Mouse (Mus musculus): Measurements from ENCODE around the gene Pgrmc1. TPM values are rescaled to one million over a fixed set of nuclear protein-coding genes. Genes with fewer than 3 reads are reported as not detected.
"Not testable (repeated sequence)": the region's sequence is repeated elsewhere in the genome, so short reads cannot be mapped to it uniquely, and the experiment has no call there.

Gene Pgrmc1
- polyA plus RNA-seq, 1 experiment = 1.9 TPM

DNA sequence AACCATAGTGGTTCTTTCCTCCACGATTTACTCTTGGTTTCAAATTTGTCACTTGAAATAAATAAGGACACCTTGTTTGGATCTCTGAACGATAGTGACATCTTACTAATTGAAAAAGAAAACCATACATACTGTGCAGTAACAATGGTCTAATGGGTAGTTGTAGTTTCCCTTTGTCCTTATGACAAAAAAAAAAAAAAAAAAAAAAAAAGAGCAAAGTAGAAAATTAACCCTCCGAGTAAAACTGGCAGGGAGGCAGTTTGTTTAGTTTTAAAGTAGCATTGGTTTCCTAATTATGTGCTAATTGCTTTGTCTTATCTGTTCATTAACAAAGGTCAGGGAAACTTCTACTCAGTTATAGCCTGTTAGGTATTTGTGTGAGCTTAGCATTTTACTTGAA lies 35.9 kb upstream of the Pgrmc1 start:
- TF ChIP-seq TAL1 (IDR thresholded peaks at IDR 0.05; ENCODE audit: low read length) = no peak
- TF ChIP-seq GATA1 (IDR thresholded peaks at IDR 0.05; ENCODE audit: low read length) = no peak
- Histone ChIP-seq H3K9me3 (ENCODE audit: control insufficient read depth, low read length) (no peaks in the 10 kb centered on the region), H3K27me3 (ENCODE audit: control insufficient read depth) (no peaks in the 10 kb centered on the region), H3K4me3 (replicated peaks) (no peak overlapping the region), H3K36me3 (ENCODE audit: control insufficient read depth) (no peaks in the 10 kb centered on the region), H3K4me1 (ENCODE audit: control insufficient read depth) (no peaks in the 10 kb centered on the region)

- Histone ChIP-seq H3K4me1 (ENCODE audit: control insufficient read depth) (no peaks in the 10 kb centered on the region), H3K27me3 (ENCODE audit: control insufficient read depth) (no peaks in the 10 kb centered on the region), H3K4me3 (replicated peaks) (no peak overlapping the region), H3K36me3 (ENCODE audit: control insufficient read depth) (no peaks in the 10 kb centered on the region), H3K9me3 (ENCODE audit: control insufficient read depth, low read length) (no peaks in the 10 kb centered on the region)
- TF ChIP-seq GATA1 (IDR thresholded peaks at IDR 0.05; ENCODE audit: low read length) (no peak), TAL1 (IDR thresholded peaks at IDR 0.05; ENCODE audit: low read length) (no peak)
These were observed 11.2 kb upstream of the Pgrmc1 start for GRCm38 (mm10) chrX:36586629-36587303.

DNA sequence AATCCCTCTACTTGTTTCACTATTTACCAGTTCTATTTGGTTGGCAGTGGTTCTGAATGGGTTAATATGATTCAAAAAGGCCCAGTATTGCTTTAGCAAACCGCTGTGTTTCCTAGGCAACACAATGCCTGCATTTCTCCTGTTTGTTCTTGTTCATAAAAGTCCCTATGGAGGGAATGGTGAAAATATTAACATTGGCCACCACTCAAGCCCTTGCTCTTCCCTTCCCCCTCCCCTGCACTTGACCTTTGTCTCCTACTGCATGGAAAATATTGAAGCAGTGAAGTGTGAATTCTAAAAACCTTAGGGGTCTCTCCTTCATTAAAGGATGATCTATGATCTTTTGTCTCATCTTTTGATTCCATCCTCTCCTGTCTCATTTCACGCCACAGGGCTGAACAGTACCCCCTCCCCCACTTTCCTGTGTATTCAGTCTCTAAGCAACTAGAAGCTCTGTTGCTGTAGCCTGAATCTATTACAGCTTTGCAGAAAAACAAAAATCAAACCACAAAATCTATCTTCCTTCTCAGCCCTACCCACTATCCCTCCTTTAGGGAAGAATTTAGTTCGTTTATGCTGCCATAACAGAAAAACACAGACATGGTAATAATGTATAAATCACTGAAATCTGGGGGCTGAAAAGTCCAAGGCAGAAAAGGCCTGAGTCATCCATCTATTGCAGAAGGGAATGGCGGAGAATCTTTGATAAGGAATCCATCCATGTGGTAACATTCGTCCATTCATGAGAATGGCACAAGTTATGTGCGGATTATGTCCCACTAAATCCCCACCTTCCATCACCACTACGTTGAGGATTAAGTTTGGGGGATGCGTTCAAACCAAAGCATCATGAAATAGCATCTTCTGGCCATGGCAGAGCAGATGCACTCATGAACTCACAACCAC lies 10.4 kb upstream of the Pgrmc1 start:
- H3K27me3 ChIP-seq (ENCODE audit: control insufficient read depth) = no peaks in the 10 kb centered on the region
- TF ChIP-seq TAL1 (IDR thresholded peaks at IDR 0.05; ENCODE audit: low read length) (no peak), GATA1 (IDR thresholded peaks at IDR 0.05; ENCODE audit: low read length) (no peak)
- no peaks in the 10 kb centered on the region for H3K36me3 ChIP-seq (ENCODE audit: control insufficient read depth)
- no peaks in the 10 kb centered on the region for H3K9me3 ChIP-seq (ENCODE audit: control insufficient read depth, low read length)
- H3K4me3 ChIP-seq (replicated peaks) = no peak overlapping the region
- no peaks in the 10 kb centered on the region for H3K4me1 ChIP-seq (ENCODE audit: control insufficient read depth)

DNA sequence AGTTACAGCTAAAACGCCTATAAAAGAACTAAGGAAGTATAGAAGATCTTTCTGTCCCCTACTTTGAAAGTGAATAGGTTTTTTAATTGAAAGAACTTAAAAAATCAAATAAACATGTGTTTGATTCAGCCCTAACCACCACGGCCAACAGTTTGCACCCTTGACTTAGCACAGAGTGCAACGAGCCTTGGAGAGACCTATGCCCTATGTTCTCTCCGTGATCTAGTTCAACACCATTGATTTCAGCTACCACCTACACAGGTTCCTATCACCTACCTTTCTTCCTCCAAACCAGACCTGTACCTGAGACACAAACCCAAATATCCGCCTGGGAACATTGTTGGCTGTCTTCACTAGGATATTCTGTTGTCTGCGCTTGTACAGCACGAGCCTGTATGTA lies 7.7 kb upstream of the Pgrmc1 start:
- Histone ChIP-seq H3K4me3 (replicated peaks) (no peak overlapping the region), H3K27me3 (ENCODE audit: control insufficient read depth) (no peaks in the 10 kb centered on the region), H3K36me3 (ENCODE audit: control insufficient read depth) (no peaks in the 10 kb centered on the region), H3K9me3 (ENCODE audit: control insufficient read depth, low read length) (no peaks in the 10 kb centered on the region), H3K4me1 (ENCODE audit: control insufficient read depth) (no peaks in the 10 kb centered on the region)
- TF ChIP-seq TAL1 (IDR thresholded peaks at IDR 0.05; ENCODE audit: low read length) (no peak), GATA1 (IDR thresholded peaks at IDR 0.05; ENCODE audit: low read length) (no peak)

DNA sequence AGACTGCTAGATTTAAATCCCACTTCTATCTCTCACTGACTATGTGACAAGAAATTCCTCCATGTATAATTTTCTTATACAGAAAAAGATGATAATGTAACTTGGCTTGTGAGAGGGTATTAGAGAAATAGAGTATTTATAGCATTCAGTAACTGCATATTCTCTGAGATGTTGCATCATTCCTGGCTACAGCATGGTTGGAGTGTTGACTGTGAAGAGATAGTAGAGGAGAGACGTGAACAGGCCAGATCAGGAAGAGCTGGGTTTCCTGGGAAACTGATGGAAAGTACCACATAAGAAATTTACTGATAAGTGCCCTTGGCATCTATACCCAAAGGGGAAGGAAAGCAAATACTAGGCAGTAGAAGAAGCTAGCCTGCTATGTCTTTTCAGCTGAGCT lies 6.9 kb upstream of the Pgrmc1 start:
- Histone ChIP-seq H3K4me3 (replicated peaks) (no peak overlapping the region), H3K9me3 (ENCODE audit: control insufficient read depth, low read length) (no peaks in the 10 kb centered on the region), H3K27me3 (ENCODE audit: control insufficient read depth) (no peaks in the 10 kb centered on the region), H3K36me3 (ENCODE audit: control insufficient read depth) (no peaks in the 10 kb centered on the region), H3K4me1 (ENCODE audit: control insufficient read depth) (no peaks in the 10 kb centered on the region)
- TF ChIP-seq TAL1 (IDR thresholded peaks at IDR 0.05; ENCODE audit: low read length) (no peak), GATA1 (IDR thresholded peaks at IDR 0.05; ENCODE audit: low read length) (no peak)

- no peaks in the 10 kb centered on the region for H3K4me1 ChIP-seq (ENCODE audit: control insufficient read depth)
- no peaks in the 10 kb centered on the region for H3K36me3 ChIP-seq (ENCODE audit: control insufficient read depth)
- no peak for TF ChIP-seq TAL1 (IDR thresholded peaks at IDR 0.05; ENCODE audit: low read length)
- TF ChIP-seq GATA1 (IDR thresholded peaks at IDR 0.05; ENCODE audit: low read length) = no peak
- no peak overlapping the region for H3K4me3 ChIP-seq (replicated peaks)
- H3K9me3 ChIP-seq (ENCODE audit: control insufficient read depth, low read length) = no peaks in the 10 kb centered on the region
- no peaks in the 10 kb centered on the region for H3K27me3 ChIP-seq (ENCODE audit: control insufficient read depth)
These were observed 6.5 kb upstream of the Pgrmc1 start for GRCm38 (mm10) chrX:36591539-36591938.

DNA sequence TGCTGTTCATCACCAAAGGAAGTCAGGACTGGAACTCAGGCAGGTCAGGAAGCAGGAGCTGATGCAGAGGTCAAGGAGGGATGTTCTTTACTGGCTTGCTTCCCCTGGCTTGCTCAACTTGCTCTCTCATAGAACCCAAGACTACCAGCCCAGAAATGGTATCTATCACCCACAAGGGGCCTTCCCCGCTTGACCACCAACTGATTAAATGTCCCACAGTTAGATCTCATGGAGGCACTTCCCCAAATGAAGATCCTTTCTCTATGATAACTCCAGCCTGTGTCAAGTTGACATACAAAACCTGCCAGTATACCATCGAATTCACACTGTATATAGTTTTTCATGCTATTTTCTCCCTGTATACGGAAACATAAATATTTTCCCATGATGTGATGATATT lies 2.8 kb upstream of the Pgrmc1 start:
- H3K36me3 ChIP-seq (ENCODE audit: control insufficient read depth) = peaks cover 2% of the 10 kb centered on the region; the same call in 1 of the 2 replicates
- H3K4me3 ChIP-seq (replicated peaks) = no peak overlapping the region
- H3K4me1 ChIP-seq (ENCODE audit: control insufficient read depth) = peaks cover 27% of the 10 kb centered on the region
- no peaks in the 10 kb centered on the region for H3K27me3 ChIP-seq (ENCODE audit: control insufficient read depth)
- peaks cover 5% of the 10 kb centered on the region for H3K9me3 ChIP-seq (ENCODE audit: control insufficient read depth, low read length)
- TF ChIP-seq GATA1 (IDR thresholded peaks at IDR 0.05; ENCODE audit: low read length) (no peak), TAL1 (IDR thresholded peaks at IDR 0.05; ENCODE audit: low read length) (no peak)

DNA sequence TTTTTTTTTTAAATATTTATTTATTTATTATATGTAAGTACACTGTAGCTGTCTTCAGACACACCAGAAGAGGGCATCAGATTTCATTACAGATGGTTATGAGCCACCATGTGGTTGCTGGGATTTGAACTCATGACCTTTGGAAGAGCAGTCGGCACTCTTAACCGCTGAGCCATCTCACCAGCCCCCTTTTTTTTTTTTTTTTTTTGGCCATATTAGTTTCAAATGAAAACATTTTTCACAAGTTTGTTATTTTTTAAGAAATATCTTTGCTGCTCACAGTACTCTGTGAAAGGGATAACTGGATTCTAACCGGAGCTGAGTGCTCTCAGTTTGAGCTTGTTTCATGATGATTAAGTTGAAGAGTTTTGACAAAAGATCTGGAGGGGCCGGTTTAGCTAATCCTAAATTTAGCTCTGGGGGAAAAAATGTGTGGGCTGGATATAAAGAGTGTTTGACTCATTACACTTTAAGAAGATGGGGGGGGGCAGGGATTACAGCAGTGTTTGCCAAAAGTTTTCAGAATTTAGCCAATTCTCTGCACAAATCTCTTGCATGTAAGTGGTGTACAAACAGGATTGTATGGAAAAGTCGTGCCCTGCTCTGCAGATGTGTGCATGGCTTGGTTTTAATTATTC lies 1.4 kb upstream of the Pgrmc1 start:
- H3K4me3 ChIP-seq (replicated peaks); H3K36me3 ChIP-seq (ENCODE audit: control insufficient read depth); H3K9me3 ChIP-seq (ENCODE audit: control insufficient read depth, low read length); H3K27me3 ChIP-seq (ENCODE audit: control insufficient read depth): not testable (repeated sequence)
- H3K4me1 ChIP-seq (ENCODE audit: control insufficient read depth) = peaks cover 27% of the 10 kb centered on the region

DNA sequence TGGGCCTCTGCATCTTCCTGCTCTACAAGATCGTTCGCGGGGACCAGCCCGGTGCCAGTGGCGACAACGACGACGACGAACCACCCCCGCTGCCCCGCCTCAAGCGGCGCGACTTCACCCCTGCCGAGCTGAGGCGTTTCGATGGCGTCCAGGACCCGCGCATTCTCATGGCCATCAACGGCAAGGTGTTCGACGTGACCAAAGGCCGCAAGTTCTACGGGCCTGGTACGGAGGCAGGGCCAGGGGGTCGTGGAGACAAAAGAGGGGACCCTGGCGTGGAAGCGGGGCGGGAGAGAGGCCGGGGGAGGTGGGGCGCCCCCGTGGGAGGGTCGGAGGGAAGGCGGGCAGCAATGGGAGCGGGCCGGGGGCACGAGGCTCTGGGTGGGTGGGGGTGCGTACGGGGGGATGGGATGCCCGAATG lies 394 bp downstream of the Pgrmc1 start:
- H3K9me3 ChIP-seq (ENCODE audit: control insufficient read depth, low read length) = peaks cover 5% of the 10 kb centered on the region
- H3K4me3 ChIP-seq (replicated peaks) = peak overlapping the region; percentile 81
- no peaks in the 10 kb centered on the region for H3K27me3 ChIP-seq (ENCODE audit: control insufficient read depth)
- peaks cover 4% of the 10 kb centered on the region; the same call in 1 of the 2 replicates for H3K36me3 ChIP-seq (ENCODE audit: control insufficient read depth)
- peaks cover 27% of the 10 kb centered on the region for H3K4me1 ChIP-seq (ENCODE audit: control insufficient read depth)
- TF ChIP-seq GATA1 (IDR thresholded peaks at IDR 0.05; ENCODE audit: low read length) = no peak
- TF ChIP-seq TAL1 (IDR thresholded peaks at IDR 0.05; ENCODE audit: low read length) = no peak

All from erythroblast, embryonic 14.5 days (primary cell).